Mouse (Mus musculus) regulatory T cell (primary cell): ENCODE data around the gene Mrpl52.

Source experiments
- in situ Hi-C: fragments of 300-600 bp; cut with MboI, MseI; formaldehyde crosslinking; loops from one replicate; pipeline ENCODE4 v1.15.1; 2025; ENCODE audit warnings: high pct_unique_total_duplicates

The Mrpl52 gene

DNA sequence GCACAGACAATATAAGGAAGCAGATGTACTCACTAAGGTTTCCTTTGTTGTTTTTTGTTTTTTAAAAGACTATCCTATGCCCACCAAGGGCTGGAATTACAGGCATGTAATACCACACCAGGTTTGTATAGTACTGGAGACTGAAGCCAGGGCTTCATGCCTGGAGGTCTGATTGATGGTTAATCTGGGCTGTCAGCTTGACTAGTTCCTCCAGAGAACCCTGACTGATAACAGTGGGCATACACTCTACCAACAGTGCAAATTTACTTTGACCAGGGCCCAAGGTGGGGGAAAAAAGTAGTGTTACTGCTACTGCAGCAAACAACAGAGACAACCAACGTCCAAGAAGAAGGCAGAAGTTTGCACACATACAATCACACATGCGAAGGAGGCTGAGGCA is 44.8 kb downstream of the Mrpl52 start:
- in situ Hi-C loops = no loop called here

DNA sequence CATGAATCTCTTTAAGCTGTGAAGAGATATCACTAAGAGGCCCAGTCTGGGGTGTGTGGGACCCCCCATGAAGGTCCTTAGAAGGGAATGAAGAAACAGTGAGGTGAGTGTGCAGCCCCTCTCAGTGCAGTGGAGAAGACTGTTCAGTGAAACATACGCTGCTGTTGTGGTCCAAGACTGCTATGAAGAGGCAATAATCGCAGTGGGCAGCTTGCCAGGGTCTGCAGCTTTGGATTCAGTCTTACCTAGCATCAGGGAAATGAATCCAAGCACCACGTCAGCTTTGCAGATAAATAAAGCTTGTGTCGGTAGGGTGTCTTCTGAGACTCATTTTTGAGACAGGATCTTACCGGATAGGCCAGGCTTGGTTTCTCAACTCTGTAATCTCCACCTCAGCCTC is 46.0 kb downstream of the Mrpl52 start:
- in situ Hi-C loops = no loop called here

DNA sequence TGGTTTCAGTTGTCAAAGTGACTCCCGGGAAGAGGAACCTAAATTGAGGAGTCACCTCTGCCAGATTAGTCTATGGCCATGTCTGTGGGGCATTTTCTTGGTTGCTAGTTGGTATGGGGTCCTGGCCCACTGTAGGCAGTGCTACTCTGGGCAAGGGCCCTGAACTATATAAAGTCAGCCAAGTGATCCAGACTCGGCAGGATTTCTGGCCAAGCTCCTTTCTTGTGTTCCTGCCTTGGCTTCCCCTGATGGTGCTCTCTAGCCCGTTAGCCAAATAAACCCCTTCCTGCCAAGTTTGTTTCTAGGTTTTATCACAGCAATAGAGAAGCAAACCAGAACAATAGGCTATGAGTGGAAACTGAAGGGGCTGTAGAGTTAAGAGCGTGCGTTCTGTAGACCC is 48.0 kb downstream of the Mrpl52 start:
- in situ Hi-C loops = no loop called here

DNA sequence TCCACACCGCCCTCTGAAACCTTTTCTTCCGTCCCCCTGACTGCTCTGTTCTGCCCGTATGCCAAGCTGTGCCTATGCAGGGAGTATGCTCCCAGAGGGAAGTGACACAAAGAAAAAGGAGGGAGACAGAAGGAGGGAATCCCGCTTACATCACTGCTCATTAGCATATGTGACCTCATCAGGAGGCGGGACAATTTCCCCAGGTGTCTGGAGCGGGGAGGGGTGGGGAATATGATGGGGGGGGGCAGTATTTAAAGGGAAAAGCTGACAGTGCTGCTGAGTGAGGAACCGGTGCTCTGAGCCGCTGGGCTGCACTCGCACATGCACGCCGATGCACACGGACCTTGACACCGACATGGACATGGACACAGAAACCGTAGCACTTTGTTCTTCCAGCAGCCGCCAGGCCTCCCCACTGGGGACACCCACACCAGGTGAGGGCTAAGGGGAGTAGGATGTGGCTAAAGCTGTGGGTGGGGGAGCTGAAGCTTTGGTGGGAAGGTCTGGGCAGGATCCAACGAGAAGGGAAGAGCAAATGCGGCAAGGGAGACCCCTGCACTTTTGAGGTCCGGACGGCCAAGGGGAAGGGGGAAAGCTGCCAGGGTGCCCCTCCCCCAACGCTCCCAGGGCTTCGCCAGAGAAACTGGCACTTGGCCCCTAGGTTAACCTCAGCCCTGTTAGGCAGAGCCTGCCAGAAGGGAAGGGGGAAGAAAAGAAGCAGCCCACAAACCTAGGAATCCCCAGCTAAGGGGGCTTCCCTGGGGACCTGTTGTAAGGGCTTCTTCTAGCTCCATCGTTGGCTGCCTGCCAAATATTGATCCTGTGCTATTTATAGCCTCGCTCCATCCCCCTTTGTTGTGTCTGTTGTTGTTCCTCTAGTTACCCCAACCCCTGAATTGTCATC is 49.5 kb downstream of the Mrpl52 start, which contains the start of gene Rem2:
Rem2 (plus strand) TSS at position 160 of the 904 bp plus-strand sequence.
- in situ Hi-C loops = no loop called here

DNA sequence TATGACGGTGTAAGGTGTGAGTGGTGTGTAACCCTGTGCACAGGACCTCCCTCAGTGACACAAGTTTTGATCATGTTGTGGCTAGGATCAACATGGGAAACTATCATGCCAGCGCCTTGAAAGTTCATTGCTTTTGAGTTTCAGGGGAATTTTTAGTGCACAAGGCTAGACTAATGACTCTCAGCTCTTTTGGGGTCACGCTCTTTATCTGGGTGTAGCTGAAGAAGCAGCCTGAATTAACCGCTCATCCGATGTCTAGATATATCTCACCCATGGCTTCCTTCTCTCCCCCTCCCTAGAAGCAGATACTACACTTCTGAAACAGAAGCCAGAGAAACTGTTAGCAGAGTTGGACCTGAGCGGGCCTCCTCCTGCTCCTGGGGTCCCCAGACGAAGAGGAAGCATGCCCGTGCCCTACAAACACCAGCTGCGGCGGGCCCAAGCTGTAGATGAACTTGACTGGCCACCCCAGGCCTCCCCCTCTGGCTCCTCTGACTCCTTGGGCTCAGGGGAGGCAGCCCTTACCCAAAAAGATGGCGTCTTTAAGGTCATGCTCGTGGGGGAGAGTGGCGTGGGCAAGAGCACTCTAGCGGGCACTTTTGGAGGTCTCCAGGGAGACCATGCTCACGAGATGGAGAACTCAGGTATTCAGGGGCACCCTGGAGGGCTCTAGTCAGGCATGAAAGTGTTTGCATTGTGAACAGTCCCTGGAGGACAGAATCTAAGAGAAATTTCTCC is 50.6 kb downstream of the Mrpl52 start:
- in situ Hi-C loops = no loop called here
